Mouse (Mus musculus) CH12.LX (cell line): ENCODE results near the gene Mtif2. TPM values are rescaled to one million over a fixed set of nuclear protein-coding genes. Genes with fewer than 3 reads are reported as not detected.

Source experiments
- DNase-seq: peaks from one replicate; pipeline ENCODE4 v3.0.0-alpha.2; 2013; ENCODE audit errors: extremely low read depth
- H3K27ac ChIP-seq: 2 replicates; pipeline ENCODE4 v1.5.1; 2012; ENCODE audit warnings: low read depth, mild to moderate bottlenecking, control low read depth, moderate library complexity; ENCODE audit not compliant: insufficient read depth
- H3K27me3 ChIP-seq: replicated peaks from 2 replicates; pipeline ENCODE3; 2012; ENCODE audit warnings: inconsistent platforms
- H3K36me3 ChIP-seq, 2 experiments: replicated peaks in 1 of 2; 2 replicates each; pipeline versions ENCODE3 to v1.6.1; 2012; ENCODE audit warnings: inconsistent platforms in 1 of 2, low read length in 1 of 2, mild to moderate bottlenecking in 1 of 2, mixed read lengths in 1 of 2, moderate library complexity in 1 of 2; ENCODE audit not compliant: control insufficient read depth in 1 of 2, insufficient read depth in 1 of 2
- H3K4me1 ChIP-seq, 2 experiments: 2 replicates each; pipeline ENCODE4 v1.6.1; 2012; ENCODE audit warnings: inconsistent platforms in 1 of 2, moderate library complexity in 1 of 2; ENCODE audit not compliant: insufficient read depth in 2 of 2, control insufficient read depth in 1 of 2
- H3K4me2 ChIP-seq: 2 replicates; pipeline ENCODE4 v1.6.1; 2012; ENCODE audit warnings: low read depth, mild to moderate bottlenecking, control low read depth; ENCODE audit not compliant: poor library complexity, insufficient read depth, severe bottlenecking
- H3K4me3 ChIP-seq, 3 experiments: fragments of 150-350 bp in 1 of 3; sonication (generic) in 1 of 3; replicated peaks in 1 of 3; 2 replicates each; pipeline versions ENCODE3 to v1.5.1; 2011 to 2012; ENCODE audit warnings: low read depth in 2 of 3, low read length in 2 of 3, mild to moderate bottlenecking in 2 of 3, moderate library complexity in 2 of 3, control low read depth in 1 of 3, improper control_type of control experiment in 1 of 3, inconsistent platforms in 1 of 3, mixed read lengths in 1 of 3; ENCODE audit not compliant: poor library complexity in 1 of 3
- H3K79me2 ChIP-seq: replicated peaks from 2 replicates; pipeline ENCODE4 v1.6.1; 2012; ENCODE audit warnings: mild to moderate bottlenecking, moderate library complexity; ENCODE audit not compliant: control insufficient read depth, poor library complexity, insufficient read depth, severe bottlenecking; ENCODE audit errors: extremely low read depth
- H3K9ac ChIP-seq: 2 replicates; pipeline ENCODE4 v1.6.1; 2012; ENCODE audit warnings: low read depth, mild to moderate bottlenecking, control low read depth, moderate library complexity; ENCODE audit not compliant: insufficient read depth
- H3K9me3 ChIP-seq: replicated peaks from 2 replicates; pipeline ENCODE3; 2012; ENCODE audit warnings: low read length, inconsistent platforms, mixed read lengths
- BHLHE40 ChIP-seq: IDR thresholded peaks from 2 replicates; pipeline ENCODE4 v1.6.1; 2011; ENCODE audit warnings: mild to moderate bottlenecking, low read depth, low read length, improper control_type of control experiment
- CHD1 ChIP-seq: IDR thresholded peaks from 2 replicates; pipeline ENCODE4 v1.6.1; 2012; ENCODE audit warnings: low read depth, low read length, improper control_type of control experiment, inconsistent platforms
- CHD2 ChIP-seq: IDR thresholded peaks from 2 replicates; pipeline ENCODE4 v1.6.1; 2011; ENCODE audit warnings: low read length, improper control_type of control experiment
- CTCF ChIP-seq, 2 experiments: IDR thresholded peaks in 1 of 2; conservative IDR thresholded peaks in 1 of 2; 2 replicates each; pipeline ENCODE4 v1.5.1; 2011 to 2012; ENCODE audit warnings: low read depth in 2 of 2, low read length in 2 of 2, improper control_type of control experiment in 1 of 2, inconsistent platforms in 1 of 2, mild to moderate bottlenecking in 1 of 2, moderate library complexity in 1 of 2
- E2F4 ChIP-seq: IDR thresholded peaks from 2 replicates; pipeline ENCODE4 v1.6.1; 2011; ENCODE audit warnings: low read depth, low read length, improper control_type of control experiment; ENCODE audit not compliant: insufficient replicate concordance
- ELF1 ChIP-seq: IDR thresholded peaks from 2 replicates; pipeline ENCODE4 v1.6.1; 2014; ENCODE audit warnings: low read depth, mild to moderate bottlenecking, inconsistent platforms, low read length, improper control_type of control experiment
- EP300 ChIP-seq: IDR thresholded peaks from 2 replicates; pipeline ENCODE4 v1.6.1; 2011; ENCODE audit warnings: low read length, improper control_type of control experiment
- ETS1 ChIP-seq: conservative IDR thresholded peaks from 2 replicates; pipeline ENCODE4 v1.6.1; 2012; ENCODE audit warnings: low read depth, mild to moderate bottlenecking, inconsistent platforms, low read length, improper control_type of control experiment, moderate library complexity
- GABPA ChIP-seq: IDR thresholded peaks from 2 replicates; pipeline ENCODE4 v1.6.1; 2012; ENCODE audit warnings: low read depth, low read length, improper control_type of control experiment, inconsistent platforms; ENCODE audit not compliant: insufficient replicate concordance
- HCFC1 ChIP-seq: IDR thresholded peaks from 2 replicates; pipeline ENCODE4 v1.6.1; 2012; ENCODE audit warnings: low read depth, mild to moderate bottlenecking, inconsistent platforms, low read length, improper control_type of control experiment
- IRF4 ChIP-seq: IDR thresholded peaks from 2 replicates; pipeline ENCODE4 v1.6.1; 2014; ENCODE audit warnings: low read depth, mild to moderate bottlenecking, inconsistent platforms, low read length, improper control_type of control experiment
- JUN ChIP-seq: IDR thresholded peaks from 2 replicates; pipeline ENCODE4 v1.6.1; 2011; ENCODE audit warnings: low read depth, mild to moderate bottlenecking, low read length, improper control_type of control experiment, moderate library complexity; ENCODE audit not compliant: insufficient read depth
- JUND ChIP-seq: conservative IDR thresholded peaks from 2 replicates; pipeline ENCODE4 v1.6.1; 2011; ENCODE audit warnings: low read depth, low read length, improper control_type of control experiment
- KAT2A ChIP-seq: IDR thresholded peaks from 2 replicates; pipeline ENCODE4 v1.6.1; 2012; ENCODE audit warnings: low read length, improper control_type of control experiment, inconsistent platforms; ENCODE audit not compliant: insufficient replicate concordance
- MAFK ChIP-seq: IDR thresholded peaks from 2 replicates; pipeline ENCODE4 v1.6.1; 2011; ENCODE audit warnings: low read length, improper control_type of control experiment; ENCODE audit not compliant: insufficient replicate concordance
- MAX ChIP-seq: IDR thresholded peaks from 2 replicates; pipeline ENCODE4 v1.6.1; 2011; ENCODE audit warnings: low read length, improper control_type of control experiment
- MAZ ChIP-seq: IDR thresholded peaks from 2 replicates; pipeline ENCODE4 v1.6.1; 2012; ENCODE audit warnings: low read depth, mild to moderate bottlenecking, inconsistent platforms, low read length, improper control_type of control experiment, moderate library complexity
- MEF2A ChIP-seq: IDR thresholded peaks from 2 replicates; pipeline ENCODE4 v1.6.1; 2014; ENCODE audit warnings: low read depth, mild to moderate bottlenecking, inconsistent platforms, low read length, improper control_type of control experiment, borderline replicate concordance
- MXI1 ChIP-seq: IDR thresholded peaks from 2 replicates; pipeline ENCODE4 v1.6.1; 2011; ENCODE audit warnings: mild to moderate bottlenecking, low read depth, low read length, improper control_type of control experiment
- MYC ChIP-seq: IDR thresholded peaks from 2 replicates; pipeline ENCODE4 v1.6.1; 2011; ENCODE audit warnings: low read depth, mild to moderate bottlenecking, improper control_type of control experiment, low read length
- NRF1 ChIP-seq: IDR thresholded peaks from 2 replicates; pipeline ENCODE4 v1.6.1; 2014; ENCODE audit warnings: low read depth, mild to moderate bottlenecking, inconsistent platforms, low read length, improper control_type of control experiment, moderate library complexity
- PAX5 ChIP-seq: IDR thresholded peaks from 2 replicates; pipeline ENCODE4 v1.6.1; 2012; ENCODE audit warnings: low read length, inconsistent platforms, mixed read lengths
- POLR2A ChIP-seq: IDR thresholded peaks from 2 replicates; pipeline ENCODE4 v1.6.1; 2011; ENCODE audit warnings: low read depth, mild to moderate bottlenecking, improper control_type of control experiment, low read length
- POLR2AphosphoS2 ChIP-seq: IDR thresholded peaks from 2 replicates; pipeline ENCODE4 v1.6.1; 2011; ENCODE audit warnings: low read depth, low read length, improper control_type of control experiment
- RAD21 ChIP-seq: IDR thresholded peaks from 2 replicates; pipeline ENCODE4 v1.6.1; 2011; ENCODE audit warnings: low read depth, mild to moderate bottlenecking, low read length, improper control_type of control experiment, moderate library complexity
- RCOR1 ChIP-seq: conservative IDR thresholded peaks from 2 replicates; pipeline ENCODE4 v1.6.1; 2012; ENCODE audit warnings: low read depth, mild to moderate bottlenecking, inconsistent platforms, low read length, improper control_type of control experiment
- SIN3A ChIP-seq: IDR thresholded peaks from 2 replicates; pipeline ENCODE4 v1.6.1; 2012; ENCODE audit warnings: low read length, improper control_type of control experiment, inconsistent platforms
- SMC3 ChIP-seq: IDR thresholded peaks from 2 replicates; pipeline ENCODE4 v1.6.1; 2011; ENCODE audit warnings: low read depth, low read length, improper control_type of control experiment
- TBP ChIP-seq: conservative IDR thresholded peaks from 2 replicates; pipeline ENCODE4 v1.6.1; 2011; ENCODE audit warnings: low read depth, low read length, improper control_type of control experiment
- TCF12 ChIP-seq: IDR thresholded peaks from 2 replicates; pipeline ENCODE4 v1.6.1; 2014; ENCODE audit warnings: low read depth, mild to moderate bottlenecking, inconsistent platforms, low read length, improper control_type of control experiment
- UBTF ChIP-seq: IDR thresholded peaks from 2 replicates; pipeline ENCODE4 v1.6.1; 2012; ENCODE audit warnings: low read depth, mild to moderate bottlenecking, inconsistent platforms, low read length, improper control_type of control experiment, moderate library complexity
- USF1 ChIP-seq: IDR thresholded peaks from 2 replicates; pipeline ENCODE4 v1.6.1; 2014; ENCODE audit warnings: low read depth, mild to moderate bottlenecking, inconsistent platforms, low read length, improper control_type of control experiment
- USF2 ChIP-seq: conservative IDR thresholded peaks from 2 replicates; pipeline ENCODE4 v1.6.1; 2011; ENCODE audit warnings: low read depth, low read length, improper control_type of control experiment
- ZC3H11A ChIP-seq: IDR thresholded peaks from 2 replicates; pipeline ENCODE4 v1.6.1; 2012; ENCODE audit warnings: low read depth, mild to moderate bottlenecking, inconsistent platforms, low read length, improper control_type of control experiment
- ZKSCAN1 ChIP-seq: IDR thresholded peaks from 2 replicates; pipeline ENCODE4 v1.6.1; 2012; ENCODE audit warnings: low read depth, inconsistent platforms, low read length, improper control_type of control experiment, borderline replicate concordance
- ZMIZ1 ChIP-seq: IDR thresholded peaks from 2 replicates; pipeline ENCODE4 v1.6.1; 2012; ENCODE audit warnings: low read depth, mild to moderate bottlenecking, inconsistent platforms, low read length, improper control_type of control experiment
- ZNF384 ChIP-seq: IDR thresholded peaks from 2 replicates; pipeline ENCODE4 v1.6.1; 2012; ENCODE audit warnings: low read depth, low read length, improper control_type of control experiment, inconsistent platforms
- dilution Hi-C: fragments of 300-500 bp; cut with MboI; formaldehyde crosslinking; loops from 2 replicates; pipeline ENCODE4 v1.14.3; 2020; ENCODE audit warnings: low sequenced_read_pairs; ENCODE audit not compliant: extremely low pct_unique_long_range_greater_than_20kb, extremely low pct_ligation_motif_present
- in situ Hi-C: fragments of 300-500 bp; cut with MboI; formaldehyde crosslinking; loops from 3 replicates; pipeline ENCODE4 v1.14.3; 2019; ENCODE audit warnings: low sequenced_read_pairs, low pct_ligation_motif_present, low pct_unique_long_range_greater_than_20kb, mixed read lengths
- polyA plus RNA-seq: library from polyadenylated mRNA; unstranded; fragments of >175 nt; gene quantifications from 2 replicates; pipeline ENCODE4 v1.2.1, GENCODE M21; 2012; ENCODE audit warnings: low read depth; ENCODE audit not compliant: insufficient read length
- total RNA-seq, 2 experiments: library from RNA; depleted of rRNA; stranded (reverse); fragments of 300-350 nt in 1 of 2; fragments of >200 nt in 1 of 2; gene quantifications; 2 replicates each; pipeline ENCODE4 v1.2.3; 2012 to 2014

The Mtif2 gene
- total and polyA plus RNA-seq, 3 experiments, result 38.3 to 68.9 (median 41.7) TPM

DNA sequence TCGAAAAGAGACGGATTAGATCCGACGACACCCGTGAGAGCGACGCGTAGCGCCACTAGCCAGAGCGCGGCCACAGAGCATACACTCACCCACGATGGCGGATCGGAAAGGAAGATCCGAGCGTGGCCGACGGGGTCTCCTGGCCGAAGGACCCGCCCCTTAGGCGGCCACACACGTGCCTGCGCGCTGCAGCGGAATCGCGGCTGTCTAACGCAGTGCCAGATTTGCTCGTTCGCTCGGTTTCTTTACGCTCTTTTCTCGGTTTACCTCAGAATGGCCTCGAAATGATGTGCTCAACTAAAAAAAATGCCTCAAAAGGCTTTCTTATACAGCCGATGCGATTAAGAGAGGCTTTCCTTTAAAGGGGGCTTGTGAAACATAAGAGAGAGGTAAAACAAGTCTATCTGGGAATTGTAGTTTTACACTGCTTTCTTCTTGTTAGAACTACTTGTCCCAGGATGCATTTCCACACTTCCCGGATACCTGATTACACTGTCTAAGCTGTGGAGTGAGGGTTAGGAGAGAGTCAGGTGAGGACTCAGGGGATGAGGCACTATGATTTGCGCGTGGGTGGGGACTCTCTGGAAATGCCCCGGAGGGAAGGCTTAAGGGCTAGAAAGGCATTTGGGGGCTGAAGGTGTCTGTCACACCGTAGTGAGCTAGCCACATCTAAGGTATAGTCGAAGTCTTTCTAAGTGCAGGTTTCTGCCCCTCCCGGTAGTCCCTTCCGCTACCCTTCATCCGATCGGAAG, 21.7 kb downstream of the Mtif2 start, which contains the start of the genes Clhc1 and Rps27a:
Gene Clhc1 (plus strand): TSS at position 199 of the 752 bp plus-strand sequence.
Gene Rps27a (minus strand): TSS at position 358 of the 752 bp plus-strand sequence.
- Histone ChIP-seq H3K9me3 (no peaks in the 10 kb centered on the region), H3K4me1 (peaks cover 4 to 45% of the 10 kb centered on the region in 2 experiments; a peak in 3 of 4 replicates), H3K4me3 (peak within 1 kb of the TSS; percentile 73 to 91 (median 81)), H3K9ac (peak within 1 kb of the TSS; percentile 98), H3K36me3 (peaks cover 25 to 34% of the 10 kb centered on the region in 2 experiments), H3K4me2 (peak within 1 kb of the TSS; percentile 100), H3K27ac (peak within 1 kb of the TSS; percentile 91), H3K79me2 (peaks cover 35% of the 10 kb centered on the region), H3K27me3 (no peaks in the 10 kb centered on the region)
- in situ Hi-C loops, result loop anchor here (5.0 to 25.0 kb wide), 3 partner anchors 144 to 337 kb away; partner anchors contain the start of gene Rtn4
- dilution Hi-C loops, result no loop called here
- peak; percentile 97 for DNase-seq
- 0 out of 2 replicates have a peak, but pooled peaks have one; percentile 18 for TF ChIP-seq E2F4
- 0 out of 2 replicates have a peak, but pooled peaks have one; percentile 22 for TF ChIP-seq MAFK
- no peak; the same call in 1 of the 2 replicates for TF ChIP-seq USF2
- no peak; the same call in 1 of the 2 replicates for TF ChIP-seq MEF2A
- TF ChIP-seq MAZ, result no peak; the same call in 1 of the 2 replicates
- TF ChIP-seq ZKSCAN1, result no peak
- peak; percentile 12; the same call in 1 of the 2 replicates for TF ChIP-seq CHD1
- no peak; the same call in 1 of the 2 replicates for TF ChIP-seq USF1
- TF ChIP-seq UBTF, result no peak
- no peak; the same call in 1 of the 2 replicates for TF ChIP-seq JUND
- TF ChIP-seq MXI1, result 0 out of 2 replicates have a peak, but pooled peaks have one; percentile 5
- TF ChIP-seq ZNF384, result no peak
- TF ChIP-seq POLR2AphosphoS2, result peak; percentile 95
- TF ChIP-seq TCF12, result peak; percentile 90
- no peak for TF ChIP-seq ZC3H11A
- peak; percentile 91 for TF ChIP-seq HCFC1
- peak; percentile 88 for TF ChIP-seq ELF1
- TF ChIP-seq KAT2A, result peak; percentile 93; the same call in 1 of the 2 replicates
- TF ChIP-seq MAX, result peak; percentile 100
- peak; percentile 94 for TF ChIP-seq ZMIZ1
- peak in 1 of 2 experiments; percentile 0; a peak in 1 of 4 replicates for TF ChIP-seq CTCF (conservative IDR thresholded peaks at IDR 0.05 in 1 of 2, IDR thresholded peaks at IDR 0.05 in 1 of 2; ENCODE audit: low read depth in 2 of 2, low read length in 2 of 2)
- 0 out of 2 replicates have a peak, but pooled peaks have one; percentile 29 for TF ChIP-seq RCOR1
- no peak; the same call in 1 of the 2 replicates for TF ChIP-seq NRF1
- peak; percentile 47 for TF ChIP-seq IRF4
- TF ChIP-seq GABPA, result peak; percentile 61; the same call in 1 of the 2 replicates
- TF ChIP-seq RAD21, result no peak
- TF ChIP-seq SMC3, result no peak
- TF ChIP-seq BHLHE40, result peak; percentile 71
- no peak for TF ChIP-seq MYC
- no peak for TF ChIP-seq EP300
- no peak; the same call in 1 of the 2 replicates for TF ChIP-seq JUN
- no peak for TF ChIP-seq PAX5
- peak; percentile 95 for TF ChIP-seq POLR2A
- peak; percentile 72; the same call in 1 of the 2 replicates for TF ChIP-seq CHD2
- peak; percentile 86 for TF ChIP-seq TBP
- peak; percentile 39 for TF ChIP-seq ETS1
- TF ChIP-seq SIN3A, result peak; percentile 69; the same call in 1 of the 2 replicates
